Mouse (Mus musculus) ES-E14 (cell line): ENCODE results near the gene Dop1a. TPM values are rescaled to one million over a fixed set of nuclear protein-coding genes. Genes with fewer than 3 reads are reported as not detected.

ENCODE experiments used
- DNase-seq: peaks from one replicate; pipeline ENCODE4 v3.0.0-alpha.2; 2013; ENCODE audit warnings: low read depth, low spot score
- H3K27ac ChIP-seq: 2 replicates; pipeline ENCODE4 v1.5.1; 2012; ENCODE audit warnings: low read depth, mild to moderate bottlenecking, low read length, moderate library complexity, mixed read lengths; ENCODE audit not compliant: poor library complexity, insufficient read depth, severe bottlenecking
- H3K36me3 ChIP-seq: 2 replicates; pipeline ENCODE4 v1.6.1; 2012; ENCODE audit warnings: mild to moderate bottlenecking, low read length, moderate library complexity, mixed read lengths; ENCODE audit not compliant: control insufficient read depth, poor library complexity, insufficient read depth, severe bottlenecking
- H3K4me1 ChIP-seq, 2 experiments: fragments of 150-350 bp in 1 of 2; sonication (generic) in 1 of 2; 2 replicates each; pipeline ENCODE4 v1.6.1; 2012; ENCODE audit warnings: low read length in 2 of 2, mild to moderate bottlenecking in 1 of 2, mixed read lengths in 1 of 2; ENCODE audit not compliant: control insufficient read depth in 2 of 2, insufficient read depth in 2 of 2, poor library complexity in 1 of 2
- H3K4me3 ChIP-seq, 2 experiments: fragments of 150-350 bp in 1 of 2; sonication (generic) in 1 of 2; 2 replicates each; pipeline ENCODE4 v1.5.1; 2012; ENCODE audit warnings: low read length in 2 of 2, low read depth in 1 of 2, mild to moderate bottlenecking in 1 of 2, mixed read lengths in 1 of 2; ENCODE audit not compliant: insufficient read depth in 1 of 2, poor library complexity in 1 of 2, severe bottlenecking in 1 of 2
- H3K9ac ChIP-seq: 2 replicates; pipeline ENCODE4 v1.6.1; 2012; ENCODE audit warnings: low read depth, mild to moderate bottlenecking, low read length, mixed read lengths; ENCODE audit not compliant: poor library complexity, insufficient read depth, severe bottlenecking
- H3K9me3 ChIP-seq: fragments of 150-350 bp; sonication (generic); 2 replicates; pipeline ENCODE4 v1.6.1; 2012; ENCODE audit warnings: low read depth, mild to moderate bottlenecking, low read length; ENCODE audit not compliant: control insufficient read depth, insufficient read depth
- CHD2 ChIP-seq: IDR thresholded peaks from 2 replicates; pipeline ENCODE4 v1.6.1; 2014; ENCODE audit warnings: mild to moderate bottlenecking, low read depth, low read length, inconsistent platforms
- HCFC1 ChIP-seq: IDR thresholded peaks from 2 replicates; pipeline ENCODE4 v1.6.1; 2012; ENCODE audit warnings: low read length, inconsistent platforms, borderline replicate concordance; ENCODE audit not compliant: insufficient read depth
- MAFK ChIP-seq: IDR thresholded peaks from 2 replicates; pipeline ENCODE4 v1.6.1; 2014; ENCODE audit warnings: mild to moderate bottlenecking, low read depth, low read length, inconsistent platforms; ENCODE audit not compliant: insufficient read depth
- ZC3H11A ChIP-seq: IDR thresholded peaks from 2 replicates; pipeline ENCODE4 v1.6.1; 2012; ENCODE audit warnings: low read depth, mild to moderate bottlenecking, inconsistent platforms, low read length, borderline replicate concordance
- ZNF384 ChIP-seq: IDR thresholded peaks from 2 replicates; pipeline ENCODE4 v1.6.1; 2012; ENCODE audit warnings: low read depth, low read length, inconsistent platforms
- in situ Hi-C, 2 experiments: fragments of 600-800 bp; cut with MboI; formaldehyde crosslinking; loops; one replicate each; pipeline ENCODE4 v1.15.1; 2025; ENCODE audit warnings: low sequenced_read_pairs in 2 of 2, inconsistent platforms in 1 of 2; ENCODE audit not compliant: unreplicated experiment in 2 of 2
- total RNA-seq: library from RNA; depleted of rRNA; stranded (reverse); fragments of 300-350 nt; gene quantifications from 2 replicates; pipeline ENCODE4 v1.2.3, GENCODE M21; 2012

The Dop1a gene
- total RNA-seq, 1 experiment = 20.5 TPM

DNA sequence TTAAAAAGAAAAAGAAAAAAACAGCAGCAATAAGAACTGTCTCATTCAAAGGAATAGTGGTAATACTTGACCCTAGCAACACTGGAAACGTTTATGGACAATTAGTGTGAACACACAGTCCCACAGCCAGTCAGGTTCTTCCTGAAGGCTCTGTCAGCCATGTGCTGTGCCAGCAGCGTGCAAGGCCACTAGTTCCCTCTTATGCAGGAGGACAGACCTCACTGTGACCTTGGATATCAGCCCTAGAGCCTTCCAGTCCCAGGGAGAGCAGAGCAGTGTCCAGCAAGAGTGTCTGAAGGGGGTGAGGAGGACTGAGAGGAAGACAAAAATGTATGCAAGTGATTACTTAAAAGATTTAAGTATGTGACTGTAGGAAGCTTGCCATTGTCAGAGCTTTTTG lies 58.6 kb downstream of the Dop1a start:
- Histone ChIP-seq H3K4me1 (no peaks in the 10 kb centered on the region), H3K9me3 (no peaks in the 10 kb centered on the region), H3K36me3 (peaks cover 2% of the 10 kb centered on the region; the same call in 1 of the 2 replicates), H3K9ac (no peak overlapping the region), H3K27ac (no peak overlapping the region), H3K4me3 (no peak overlapping the region)
- DNase-seq = no peak
- in situ Hi-C loops = no loop called here
- TF ChIP-seq ZNF384 (no peak), CHD2 (no peak), HCFC1 (no peak), MAFK (no peak), ZC3H11A (no peak)

- H3K4me3 ChIP-seq = no peak overlapping the region
- H3K27ac ChIP-seq = no peak overlapping the region
- TF ChIP-seq HCFC1 = no peak
- no peak for TF ChIP-seq ZC3H11A
- no peak for TF ChIP-seq ZNF384
- TF ChIP-seq MAFK = no peak
- no peak for TF ChIP-seq CHD2
- H3K36me3 ChIP-seq = no peaks in the 10 kb centered on the region
- no peak for DNase-seq
- in situ Hi-C loops = no loop called here
- H3K9ac ChIP-seq = no peak overlapping the region
- H3K9me3 ChIP-seq = no peaks in the 10 kb centered on the region
- H3K4me1 ChIP-seq = no peaks in the 10 kb centered on the region
Observed at GRCm38 (mm10) chr9:86534071-86534470, 67.1 kb downstream of the Dop1a start.

DNA sequence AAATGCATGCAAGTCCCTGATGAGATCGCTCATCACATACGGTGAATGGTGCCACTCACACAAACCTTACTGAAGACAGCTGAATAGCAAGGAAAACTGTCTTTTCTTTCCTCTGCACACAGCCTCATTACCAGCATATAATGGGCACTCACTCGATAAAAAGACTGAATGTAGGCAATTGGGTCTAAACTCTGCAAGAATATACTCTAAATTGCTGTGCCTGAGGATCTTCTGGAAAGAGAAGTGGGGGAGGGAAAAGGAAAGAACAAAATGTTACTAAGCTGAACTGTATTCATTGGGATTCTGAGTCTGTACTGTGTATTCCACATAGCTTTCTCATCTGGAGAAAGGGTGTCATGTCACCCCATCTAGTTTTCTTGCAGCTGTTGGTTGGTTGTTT lies 76.5 kb downstream of the Dop1a start:
- in situ Hi-C loops = no loop called here
- Histone ChIP-seq H3K9me3 (no peaks in the 10 kb centered on the region), H3K36me3 (no peaks in the 10 kb centered on the region; the same call in 1 of the 2 replicates), H3K4me3 (no peak overlapping the region), H3K9ac (no peak overlapping the region), H3K27ac (no peak overlapping the region), H3K4me1 (no peaks in the 10 kb centered on the region)
- TF ChIP-seq ZC3H11A (no peak), MAFK (no peak), HCFC1 (no peak), CHD2 (no peak), ZNF384 (no peak)
- no peak for DNase-seq

- TF ChIP-seq CHD2 = no peak
- TF ChIP-seq HCFC1 = no peak
- TF ChIP-seq ZC3H11A = no peak
- TF ChIP-seq ZNF384 = no peak
- no peak for TF ChIP-seq MAFK
- in situ Hi-C loops = no loop called here
- H3K4me3 ChIP-seq = no peak overlapping the region
- H3K36me3 ChIP-seq = no peaks in the 10 kb centered on the region; the same call in 1 of the 2 replicates
- no peaks in the 10 kb centered on the region for H3K9me3 ChIP-seq
- DNase-seq = no peak
- no peak overlapping the region for H3K27ac ChIP-seq
- no peak overlapping the region for H3K9ac ChIP-seq
- no peaks in the 10 kb centered on the region for H3K4me1 ChIP-seq
Observed at GRCm38 (mm10) chr9:86544559-86544958, 77.6 kb downstream of the Dop1a start.

DNA sequence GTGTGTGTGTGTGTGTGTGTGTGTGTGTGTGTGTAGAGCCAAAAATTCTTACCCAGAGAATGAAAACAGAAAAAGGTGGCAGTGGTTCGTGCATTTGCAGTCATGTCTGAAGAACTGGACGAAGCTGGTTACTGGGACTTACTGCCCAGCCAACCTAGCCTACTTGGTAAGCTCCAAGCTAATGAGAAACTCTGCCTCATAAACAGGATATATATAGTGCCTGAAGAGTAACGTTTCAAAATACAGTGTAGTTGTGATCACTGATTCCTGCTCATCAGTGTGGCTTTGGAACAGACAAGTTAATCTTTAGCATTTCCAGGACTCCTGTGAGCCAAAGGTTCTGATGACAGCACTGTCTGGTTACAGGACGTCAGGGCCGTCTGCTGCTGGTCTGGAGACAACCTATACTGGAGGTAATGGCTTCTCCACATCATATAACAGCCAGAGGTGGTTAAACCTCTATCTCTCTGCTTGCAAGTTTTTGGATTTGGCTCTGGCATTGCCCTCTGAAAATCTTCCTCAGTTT lies 82.7 kb downstream of the Dop1a start:
- Histone ChIP-seq H3K4me1 (no peaks in the 10 kb centered on the region), H3K36me3 (peaks cover 5% of the 10 kb centered on the region), H3K4me3 (no peak overlapping the region), H3K27ac (no peak overlapping the region), H3K9ac (no peak overlapping the region), H3K9me3 (no peaks in the 10 kb centered on the region)
- TF ChIP-seq ZNF384 (no peak), MAFK (no peak), HCFC1 (no peak), ZC3H11A (no peak), CHD2 (no peak)
- no peak for DNase-seq
- in situ Hi-C loops = no loop called here
